Mouse (Mus musculus): ENCODE measurements at regions not wholly inside any gene's neighbourhood (a gene's known extent, or its start where the extent isn't known, plus 50 kb on each side); places are given as distances from the start of the nearest gene placed in this dataset.

- Histone ChIP-seq H3K4me3 (ENCODE audit: low read length) (no peak overlapping the region), H3K4me2 (ENCODE audit: low read depth, low read length) (no peak overlapping the region), H3K4me1 (ENCODE audit: control insufficient read depth, insufficient read depth, low read length) (no peaks in the 10 kb centered on the region), H3K27me3 (replicated peaks; ENCODE audit: control insufficient read depth, insufficient read depth, low read length) (no peaks in the 10 kb centered on the region), H3K9me3 (ENCODE audit: control insufficient read depth, low read length) (no peaks in the 10 kb centered on the region), H3K36me3 (ENCODE audit: control insufficient read depth, insufficient read depth, low read length) (no peaks in the 10 kb centered on the region), H3K27ac (ENCODE audit: low read length) (no peak overlapping the region), H3K9ac (ENCODE audit: low read depth, low read length) (no peak overlapping the region)
- ATAC-seq, result no peak
- 75% methylated on average over 4 of the region's 4 CpGs for WGBS
Measured at GRCm38 (mm10) chr9:102449366-102449765, 56.2 kb upstream of the Ky start.

GRCm38 (mm10) chr9:102446066-102446465 lies 59.5 kb upstream of the Ky start:
- Histone ChIP-seq H3K4me2 (ENCODE audit: low read depth, low read length) (no peak overlapping the region), H3K27me3 (replicated peaks; ENCODE audit: control insufficient read depth, insufficient read depth, low read length) (no peaks in the 10 kb centered on the region), H3K36me3 (ENCODE audit: control insufficient read depth, insufficient read depth, low read length) (no peaks in the 10 kb centered on the region), H3K4me3 (ENCODE audit: low read length) (no peak overlapping the region), H3K9ac (ENCODE audit: low read depth, low read length) (no peak overlapping the region), H3K9me3 (ENCODE audit: control insufficient read depth, low read length) (no peaks in the 10 kb centered on the region), H3K4me1 (ENCODE audit: control insufficient read depth, insufficient read depth, low read length) (no peaks in the 10 kb centered on the region), H3K27ac (ENCODE audit: low read length) (no peak overlapping the region)
- WGBS, result 73% methylated on average over 2 of the region's 2 CpGs
- no peak for ATAC-seq

GRCm38 (mm10) chr9:102442198-102442842 lies 63.2 kb upstream of the Ky start:
- no peak overlapping the region for H3K4me3 ChIP-seq (ENCODE audit: low read length)
- H3K9ac ChIP-seq (ENCODE audit: low read depth, low read length), result no peak overlapping the region
- H3K27me3 ChIP-seq (replicated peaks; ENCODE audit: control insufficient read depth, insufficient read depth, low read length), result no peaks in the 10 kb centered on the region
- 81% methylated on average over 11 of the region's 11 CpGs for WGBS
- no peak overlapping the region for H3K4me2 ChIP-seq (ENCODE audit: low read depth, low read length)
- no peak for ATAC-seq
- no peaks in the 10 kb centered on the region for H3K4me1 ChIP-seq (ENCODE audit: control insufficient read depth, insufficient read depth, low read length)
- no peaks in the 10 kb centered on the region for H3K36me3 ChIP-seq (ENCODE audit: control insufficient read depth, insufficient read depth, low read length)
- no peak overlapping the region for H3K27ac ChIP-seq (ENCODE audit: low read length)
- no peaks in the 10 kb centered on the region for H3K9me3 ChIP-seq (ENCODE audit: control insufficient read depth, low read length)

GRCm38 (mm10) chr9:102437641-102438040 lies 67.9 kb upstream of the Ky start:
- Histone ChIP-seq H3K4me2 (ENCODE audit: low read depth, low read length) (no peak overlapping the region), H3K27ac (ENCODE audit: low read length) (no peak overlapping the region), H3K4me3 (ENCODE audit: low read length) (no peak overlapping the region), H3K36me3 (ENCODE audit: control insufficient read depth, insufficient read depth, low read length) (no peaks in the 10 kb centered on the region), H3K9me3 (ENCODE audit: control insufficient read depth, low read length) (no peaks in the 10 kb centered on the region), H3K9ac (ENCODE audit: low read depth, low read length) (no peak overlapping the region), H3K4me1 (ENCODE audit: control insufficient read depth, insufficient read depth, low read length) (no peaks in the 10 kb centered on the region), H3K27me3 (replicated peaks; ENCODE audit: control insufficient read depth, insufficient read depth, low read length) (no peaks in the 10 kb centered on the region)
- 78% methylated on average over 3 of the region's 3 CpGs for WGBS
- no peak for ATAC-seq

GRCm38 (mm10) chr9:102436378-102436777 lies 69.2 kb upstream of the Ky start:
- Histone ChIP-seq H3K4me1 (ENCODE audit: control insufficient read depth, insufficient read depth, low read length) (no peaks in the 10 kb centered on the region), H3K4me3 (ENCODE audit: low read length) (no peak overlapping the region), H3K9me3 (ENCODE audit: control insufficient read depth, low read length) (no peaks in the 10 kb centered on the region), H3K36me3 (ENCODE audit: control insufficient read depth, insufficient read depth, low read length) (no peaks in the 10 kb centered on the region), H3K27me3 (replicated peaks; ENCODE audit: control insufficient read depth, insufficient read depth, low read length) (no peaks in the 10 kb centered on the region), H3K27ac (ENCODE audit: low read length) (no peak overlapping the region), H3K9ac (ENCODE audit: low read depth, low read length) (no peak overlapping the region), H3K4me2 (ENCODE audit: low read depth, low read length) (no peak overlapping the region)
- no peak for ATAC-seq
- WGBS, result 81% methylated on average over 5 of the region's 5 CpGs

- no peak overlapping the region for H3K9ac ChIP-seq (ENCODE audit: low read depth, low read length)
- no peaks in the 10 kb centered on the region for H3K9me3 ChIP-seq (ENCODE audit: control insufficient read depth, low read length)
- H3K27ac ChIP-seq (ENCODE audit: low read length), result no peak overlapping the region
- H3K4me1 ChIP-seq (ENCODE audit: control insufficient read depth, insufficient read depth, low read length), result peaks cover 9% of the 10 kb centered on the region
- H3K4me3 ChIP-seq (ENCODE audit: low read length), result no peak overlapping the region
- WGBS, result 82% methylated on average over 5 of the region's 5 CpGs
- H3K27me3 ChIP-seq (replicated peaks; ENCODE audit: control insufficient read depth, insufficient read depth, low read length), result no peaks in the 10 kb centered on the region
- no peaks in the 10 kb centered on the region for H3K36me3 ChIP-seq (ENCODE audit: control insufficient read depth, insufficient read depth, low read length)
- no peak overlapping the region for H3K4me2 ChIP-seq (ENCODE audit: low read depth, low read length)
- no peak for ATAC-seq
Measured at GRCm38 (mm10) chr9:102428031-102428430, 73.5 kb upstream of the Ephb1 start.

- no peaks in the 10 kb centered on the region for H3K36me3 ChIP-seq (ENCODE audit: control insufficient read depth, insufficient read depth, low read length)
- H3K4me2 ChIP-seq (ENCODE audit: low read depth, low read length), result peak overlapping the region; percentile 31
- ATAC-seq, result no peak
- 54% methylated on average over 11 of the region's 11 CpGs for WGBS
- H3K4me3 ChIP-seq (ENCODE audit: low read length), result no peak overlapping the region
- no peaks in the 10 kb centered on the region for H3K9me3 ChIP-seq (ENCODE audit: control insufficient read depth, low read length)
- H3K4me1 ChIP-seq (ENCODE audit: control insufficient read depth, insufficient read depth, low read length), result peaks cover 9% of the 10 kb centered on the region
- no peaks in the 10 kb centered on the region for H3K27me3 ChIP-seq (replicated peaks; ENCODE audit: control insufficient read depth, insufficient read depth, low read length)
- H3K27ac ChIP-seq (ENCODE audit: low read length), result no peak overlapping the region
- peak overlapping the region; percentile 34; the same call in 1 of the 2 replicates for H3K9ac ChIP-seq (ENCODE audit: low read depth, low read length)
Measured at GRCm38 (mm10) chr9:102424672-102425345, 70.3 kb upstream of the Ephb1 start.

GRCm38 (mm10) chr9:102423919-102424671 lies 69.6 kb upstream of the Ephb1 start:
- H3K4me3 ChIP-seq (ENCODE audit: low read length), result peak overlapping the region; percentile 14; the same call in 1 of the 2 replicates
- WGBS, result 9% methylated on average over 20 of the region's 20 CpGs

GRCm38 (mm10) chr9:102423465-102423918 lies 69.0 kb upstream of the Ephb1 start:
- peaks cover 9% of the 10 kb centered on the region for H3K4me1 ChIP-seq (ENCODE audit: control insufficient read depth, insufficient read depth, low read length)
- 26% methylated on average over 9 of the region's 9 CpGs for WGBS
- no peak for ATAC-seq
- H3K4me3 ChIP-seq (ENCODE audit: low read length), result peak overlapping the region; percentile 14; the same call in 1 of the 2 replicates
- H3K9ac ChIP-seq (ENCODE audit: low read depth, low read length), result 0 out of 2 replicates have a peak overlapping the region, but pooled peaks have one; percentile 34
- no peaks in the 10 kb centered on the region for H3K27me3 ChIP-seq (replicated peaks; ENCODE audit: control insufficient read depth, insufficient read depth, low read length)
- H3K27ac ChIP-seq (ENCODE audit: low read length), result no peak overlapping the region
- no peaks in the 10 kb centered on the region for H3K36me3 ChIP-seq (ENCODE audit: control insufficient read depth, insufficient read depth, low read length)
- no peaks in the 10 kb centered on the region for H3K9me3 ChIP-seq (ENCODE audit: control insufficient read depth, low read length)
- peak overlapping the region; percentile 31; the same call in 1 of the 2 replicates for H3K4me2 ChIP-seq (ENCODE audit: low read depth, low read length)

More at GRCm38 (mm10) chr9:102423919-102424671, 69.6 kb upstream of the Ephb1 start:
- peak; percentile 33; the same call in 1 of the 2 replicates for ATAC-seq
- no peaks in the 10 kb centered on the region for H3K36me3 ChIP-seq (ENCODE audit: control insufficient read depth, insufficient read depth, low read length)
- H3K4me2 ChIP-seq (ENCODE audit: low read depth, low read length), result peak overlapping the region; percentile 31
- no peak overlapping the region for H3K27ac ChIP-seq (ENCODE audit: low read length)
- H3K9ac ChIP-seq (ENCODE audit: low read depth, low read length), result peak overlapping the region; percentile 34
- H3K4me1 ChIP-seq (ENCODE audit: control insufficient read depth, insufficient read depth, low read length), result peaks cover 9% of the 10 kb centered on the region
- no peaks in the 10 kb centered on the region for H3K9me3 ChIP-seq (ENCODE audit: control insufficient read depth, low read length)
- no peaks in the 10 kb centered on the region for H3K27me3 ChIP-seq (replicated peaks; ENCODE audit: control insufficient read depth, insufficient read depth, low read length)
